Mouse (Mus musculus) lung, embryonic 14.5 days (tissue): ENCODE data around the gene Atp13a2. TPM values are rescaled to one million over a fixed set of nuclear protein-coding genes. Genes with fewer than 3 reads are reported as not detected.

ENCODE experiments used
- ATAC-seq: fragments of 200-750 bp; cut with Nextera tagmentation; 2 replicates; pipeline ENCODE4 v1.8.0; 2017; ENCODE audit warnings: mild to moderate bottlenecking, moderate TSS enrichment, moderate library complexity; ENCODE audit not compliant: insufficient read depth
- DNase-seq: peaks from one replicate; pipeline ENCODE4 v3.0.0-alpha.2; 2015
- H3K27ac ChIP-seq: fragments of 300-500 bp; sonication (generic); 2 replicates; pipeline ENCODE4 v1.5.1; 2014; ENCODE audit warnings: low read depth, mild to moderate bottlenecking, moderate library complexity
- H3K27me3 ChIP-seq: fragments of 300-500 bp; sonication (generic); 2 replicates; pipeline ENCODE4 v1.6.1; 2014; ENCODE audit warnings: low read length, control low read depth; ENCODE audit not compliant: insufficient read depth
- H3K36me3 ChIP-seq: fragments of 300-500 bp; sonication (generic); 2 replicates; pipeline ENCODE4 v1.6.1; 2014; ENCODE audit warnings: control low read depth; ENCODE audit not compliant: insufficient read depth
- H3K4me1 ChIP-seq: fragments of 300-500 bp; sonication (generic); 2 replicates; pipeline ENCODE4 v1.6.1; 2014; ENCODE audit warnings: antibody characterized with exemption, control low read depth; ENCODE audit not compliant: insufficient read depth
- H3K4me2 ChIP-seq: fragments of 300-500 bp; sonication (generic); 2 replicates; pipeline ENCODE4 v1.6.1; 2014; ENCODE audit warnings: mild to moderate bottlenecking
- H3K4me3 ChIP-seq: fragments of 300-500 bp; sonication (generic); 2 replicates; pipeline ENCODE4 v1.5.1; 2014; ENCODE audit warnings: low read depth, low read length
- H3K9ac ChIP-seq: fragments of 300-500 bp; sonication (generic); 2 replicates; pipeline ENCODE4 v1.6.1; 2014
- H3K9me3 ChIP-seq: fragments of 300-500 bp; sonication (generic); 2 replicates; pipeline ENCODE4 v1.6.1; 2016; ENCODE audit warnings: low read depth, low read length, control low read depth
- CTCF ChIP-seq: IDR thresholded peaks from 2 replicates; pipeline ENCODE4 v1.5.1; 2016; ENCODE audit warnings: antibody characterized with exemption, low read depth
- WGBS: fragments of 180-500 bp; shearing (Covaris S2); extraction: QIAGEN DNeasy Blood & Tissue Kit; methylation state at CpG from one replicate; pipeline ENCODE4 v1.1.7; 2014; 5-methylcytosine and 5-hydroxymethylcytosine counted together
- polyA plus RNA-seq: library from polyadenylated mRNA; unstranded; fragments of >200 nt; fragmentation: Nextera tagmentation; extraction: Ambion mirVana; gene quantifications from 2 replicates; pipeline ENCODE4 v1.2.1, GENCODE M21; 2014

Atp13a2 gene
- polyA plus RNA-seq, 1 experiment from 2014 or later = 37.2 TPM

GRCm38 (mm10) chr4:140977278-140977677, 9.4 kb upstream of the Atp13a2 start:
- no peak overlapping the region for H3K4me3 ChIP-seq
- 80% methylated on average over 10 of the region's 10 CpGs for WGBS
- H3K9ac ChIP-seq = no peak overlapping the region
- H3K4me2 ChIP-seq = no peak overlapping the region
- H3K27me3 ChIP-seq = no peaks in the 10 kb centered on the region
- no peak overlapping the region for H3K27ac ChIP-seq
- ATAC-seq (no peak), DNase-seq (no peak)
- TF ChIP-seq CTCF = no peak
- H3K4me1 ChIP-seq = no peaks in the 10 kb centered on the region
- no peaks in the 10 kb centered on the region for H3K9me3 ChIP-seq
- H3K36me3 ChIP-seq = peaks cover 73% of the 10 kb centered on the region

DNA sequence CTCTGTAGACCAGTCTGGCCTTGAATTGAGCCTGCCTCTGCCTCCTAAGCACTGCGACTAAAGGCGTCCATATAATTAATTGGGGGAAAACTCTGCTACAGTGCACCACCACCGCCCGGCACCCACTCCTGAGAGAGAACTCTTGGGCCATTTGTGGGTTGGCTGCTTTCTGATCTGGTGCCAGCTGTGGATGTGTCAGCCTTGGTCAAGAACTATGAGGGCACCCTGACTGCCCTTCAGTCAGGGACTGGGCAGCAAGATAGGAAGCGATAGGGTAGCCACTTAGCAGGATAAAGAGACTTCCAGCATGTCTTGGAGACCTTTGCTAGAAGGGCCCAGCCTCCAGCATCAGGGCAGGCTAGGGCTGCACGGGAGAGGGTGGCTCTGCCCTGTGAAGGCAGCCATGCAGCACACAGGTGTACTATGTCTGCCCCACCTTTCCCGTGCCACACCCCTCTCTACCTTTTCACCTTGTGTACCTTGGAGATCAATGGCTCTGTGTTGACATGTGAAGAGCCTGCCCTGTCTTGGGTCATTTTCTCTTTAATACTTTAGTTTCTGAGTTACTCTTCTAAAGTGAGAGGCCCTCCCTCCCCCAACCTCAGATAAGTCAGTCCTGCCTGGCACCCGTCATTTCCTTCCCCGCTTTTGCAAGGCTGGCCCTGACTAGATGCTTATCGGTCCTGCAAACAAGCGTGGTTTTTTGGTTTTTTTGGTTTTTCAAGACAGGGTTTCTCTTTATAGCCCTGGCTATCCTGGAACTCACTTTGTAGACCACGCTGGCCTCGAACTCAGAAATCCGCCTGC, 8.6 kb upstream of the Atp13a2 start:
- no peak overlapping the region for H3K4me2 ChIP-seq
- H3K27me3 ChIP-seq = no peaks in the 10 kb centered on the region
- no peaks in the 10 kb centered on the region for H3K9me3 ChIP-seq
- ATAC-seq (no peak), DNase-seq (no peak)
- peaks cover 65% of the 10 kb centered on the region for H3K36me3 ChIP-seq
- 83% methylated on average over 14 of the region's 14 CpGs for WGBS
- H3K4me1 ChIP-seq = no peaks in the 10 kb centered on the region
- no peak for TF ChIP-seq CTCF
- no peak overlapping the region for H3K27ac ChIP-seq
- no peak overlapping the region for H3K4me3 ChIP-seq
- no peak overlapping the region for H3K9ac ChIP-seq

DNA sequence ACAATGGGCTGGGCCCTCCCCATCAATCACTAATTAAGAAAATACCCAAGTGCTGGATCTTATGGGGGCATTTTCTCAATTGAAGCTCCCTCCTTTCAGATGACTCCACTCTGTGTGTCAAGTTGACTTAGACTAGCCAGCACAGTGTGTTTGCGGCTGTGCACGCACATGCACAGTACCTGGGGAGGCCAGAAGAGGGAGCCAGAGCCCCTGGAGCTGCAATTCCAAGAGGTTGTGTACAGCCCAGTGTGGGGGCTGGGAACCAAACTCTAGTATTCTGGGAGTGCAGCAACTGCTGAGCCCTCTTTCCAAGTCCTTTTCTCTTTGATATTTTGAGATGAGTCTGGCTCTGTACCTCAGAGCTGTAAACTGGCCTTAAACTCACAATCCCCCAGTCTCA, 5.1 kb upstream of the Atp13a2 start:
- peak; percentile 46 for TF ChIP-seq CTCF
- Histone ChIP-seq H3K27ac (no peak overlapping the region), H3K9me3 (no peaks in the 10 kb centered on the region), H3K4me3 (no peak overlapping the region), H3K36me3 (peaks cover 33% of the 10 kb centered on the region), H3K4me2 (no peak overlapping the region), H3K4me1 (no peaks in the 10 kb centered on the region), H3K27me3 (no peaks in the 10 kb centered on the region), H3K9ac (no peak overlapping the region)
- WGBS = 83% methylated on average over 2 of the region's 2 CpGs
- DNase-seq (no peak), ATAC-seq (no peak)

- Histone ChIP-seq H3K9ac (no peak overlapping the region), H3K36me3 (peaks cover 24% of the 10 kb centered on the region), H3K4me1 (peaks cover 5% of the 10 kb centered on the region; the same call in 1 of the 2 replicates), H3K4me3 (no peak overlapping the region), H3K27me3 (no peaks in the 10 kb centered on the region), H3K27ac (peak overlapping the region; percentile 44; the same call in 1 of the 2 replicates), H3K9me3 (no peaks in the 10 kb centered on the region), H3K4me2 (no peak overlapping the region)
- 52% methylated on average over 4 of the region's 4 CpGs for WGBS
- ATAC-seq (no peak), DNase-seq (peak; percentile 34)
- TF ChIP-seq CTCF = no peak
Observed at GRCm38 (mm10) chr4:140982808-140983207, 3.9 kb upstream of the Atp13a2 start.

- H3K4me1 ChIP-seq = peaks cover 5% of the 10 kb centered on the region
- peak overlapping the region; percentile 44; the same call in 1 of the 2 replicates for H3K27ac ChIP-seq
- peak; percentile 78 for DNase-seq
- H3K36me3 ChIP-seq = peaks cover 18% of the 10 kb centered on the region
- TF ChIP-seq CTCF = no peak
- 5% methylated on average over 9 of the region's 9 CpGs for WGBS
- no peak overlapping the region for H3K4me2 ChIP-seq
- H3K9ac ChIP-seq = no peak overlapping the region
- no peaks in the 10 kb centered on the region for H3K27me3 ChIP-seq
- peak; percentile 36; the same call in 1 of the 2 replicates for ATAC-seq
- no peak overlapping the region for H3K4me3 ChIP-seq
- H3K9me3 ChIP-seq = no peaks in the 10 kb centered on the region
Observed at GRCm38 (mm10) chr4:140983442-140983841, 3.2 kb upstream of the Atp13a2 start.

DNA sequence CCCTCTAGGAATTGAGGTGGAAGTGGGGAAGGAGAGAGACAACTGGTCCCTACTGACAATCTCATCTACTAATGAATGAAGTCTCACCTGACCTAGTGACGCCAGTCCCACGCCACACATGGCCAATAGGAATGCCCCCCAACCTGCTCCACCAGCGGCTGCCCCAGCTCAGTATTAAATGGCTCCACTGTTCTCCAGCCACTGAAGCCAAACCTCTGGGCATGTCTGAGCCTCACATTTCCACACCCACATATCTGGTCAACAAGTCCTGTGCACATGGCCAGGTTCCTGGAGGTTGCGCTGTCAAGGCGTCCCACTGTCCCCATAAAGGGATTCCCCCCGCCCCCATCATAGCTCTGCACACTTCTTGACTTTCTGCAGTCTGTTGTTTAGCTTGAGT, 2.1 kb upstream of the Atp13a2 start:
- DNase-seq (no peak), ATAC-seq (no peak)
- H3K9ac ChIP-seq = no peak overlapping the region
- peaks cover 5% of the 10 kb centered on the region for H3K4me1 ChIP-seq
- H3K4me2 ChIP-seq = no peak overlapping the region
- WGBS = 85% methylated on average over 6 of the region's 6 CpGs
- no peak overlapping the region for H3K27ac ChIP-seq
- H3K36me3 ChIP-seq = peaks cover 9% of the 10 kb centered on the region
- no peaks in the 10 kb centered on the region for H3K9me3 ChIP-seq
- H3K4me3 ChIP-seq = no peak overlapping the region
- TF ChIP-seq CTCF = no peak
- H3K27me3 ChIP-seq = no peaks in the 10 kb centered on the region

GRCm38 (mm10) chr4:140986024-140986710, 506 bp upstream of the Atp13a2 start:
- Histone ChIP-seq H3K4me3 (peak overlapping the region; percentile 94), H3K4me1 (peaks cover 5% of the 10 kb centered on the region), H3K27me3 (no peaks in the 10 kb centered on the region), H3K9me3 (no peaks in the 10 kb centered on the region), H3K36me3 (no peaks in the 10 kb centered on the region), H3K4me2 (peak overlapping the region; percentile 88), H3K27ac (no peak overlapping the region), H3K9ac (peak overlapping the region; percentile 75)
- WGBS = 25% methylated on average over 15 of the region's 15 CpGs
- ATAC-seq (no peak), DNase-seq (no peak)
- TF ChIP-seq CTCF = no peak
